ENCODE assay signal across 7 mouse cellular contexts in the genomic region with DNA sequence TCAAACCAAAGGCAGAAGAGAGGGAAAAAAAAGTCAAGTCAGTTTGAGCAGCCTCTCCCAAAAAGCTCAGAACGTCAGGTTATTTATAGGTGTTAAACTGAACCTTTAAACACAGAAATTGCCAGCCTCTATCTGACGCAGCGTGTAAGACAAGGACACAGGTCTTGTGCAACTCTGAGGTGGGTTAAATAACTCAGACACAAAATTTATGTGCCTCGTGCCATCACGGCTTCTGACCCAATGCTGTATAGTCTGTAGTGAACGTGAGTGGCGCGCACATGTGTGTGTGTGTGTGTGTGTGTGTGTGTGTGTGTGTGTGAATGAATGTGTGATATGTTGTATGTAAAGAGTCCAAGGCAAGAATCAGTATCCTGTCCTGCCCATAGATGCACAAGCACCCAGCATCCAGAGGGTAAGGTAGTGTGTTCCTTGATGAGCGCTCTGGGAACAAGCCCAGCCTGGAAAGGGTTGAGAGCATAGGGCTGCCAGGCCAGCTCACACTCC.
DNase-seq lines count a peak whose midpoint lies in the region; ATAC-seq and TF ChIP-seq lines count a peak whose summit lies in the region.

No protein-coding gene starts in this region.

- peak overlapping the region; percentile 48 for H3K4me2 ChIP-seq in lung, embryonic 14.5 days
- H3K4me2 ChIP-seq in embryonic facial prominence, embryonic 14.5 days (ENCODE audit: low read depth, low read length), result peak overlapping the region; percentile 28
- H3K4me2 ChIP-seq in hindbrain, postnatal 0 days (ENCODE audit: low read depth, low read length), result peak overlapping the region; percentile 49
- H3K4me2 ChIP-seq in neural tube, embryonic 14.5 days (ENCODE audit: low read depth, low read length), result peak overlapping the region; percentile 42; the same call in 1 of the 2 replicates

- H3K27me3 ChIP-seq in lung, embryonic 14.5 days (ENCODE audit: insufficient read depth, low read length), result 0 out of 2 replicates have a peak, but pooled peaks cover 4% of the 10 kb centered on the region
- peaks cover 15% of the 10 kb centered on the region; the same call in 1 of the 2 replicates for H3K27me3 ChIP-seq in embryonic facial prominence, embryonic 14.5 days (replicated peaks; ENCODE audit: control insufficient read depth, insufficient read depth, low read length)
- H3K27me3 ChIP-seq in hindbrain, postnatal 0 days (ENCODE audit: insufficient read depth, low read length), result no peaks in the 10 kb centered on the region
- H3K27me3 ChIP-seq in neural tube, embryonic 14.5 days (ENCODE audit: control insufficient read depth, insufficient read depth, low read length), result no peaks in the 10 kb centered on the region

- ATAC-seq in lung, embryonic 14.5 days (ENCODE audit: insufficient read depth), result peak; percentile 79
- no peak; the same call in 1 of the 2 replicates for ATAC-seq in embryonic facial prominence, embryonic 14.5 days (ENCODE audit: low read depth)
- ATAC-seq in hindbrain, postnatal 0 days, result peak; percentile 19; the same call in 1 of the 2 replicates
- ATAC-seq in neural tube, embryonic 14.5 days (ENCODE audit: low read depth), result peak; percentile 51; the same call in 1 of the 2 replicates

- no peak for TF ChIP-seq CTCF in lung, embryonic 14.5 days (IDR thresholded peaks at IDR 0.05; ENCODE audit: low read depth)
- no peak for TF ChIP-seq CTCF in hindbrain, postnatal 0 days (IDR thresholded peaks at IDR 0.05; ENCODE audit: low read depth)

- H3K4me1 ChIP-seq in lung, embryonic 14.5 days (ENCODE audit: insufficient read depth), result peaks cover 12% of the 10 kb centered on the region; the same call in 1 of the 2 replicates
- H3K4me1 ChIP-seq in embryonic facial prominence, embryonic 14.5 days (ENCODE audit: control insufficient read depth, insufficient read depth, low read length), result peaks cover 25% of the 10 kb centered on the region
- H3K4me1 ChIP-seq in hindbrain, postnatal 0 days (ENCODE audit: insufficient read depth, low read length), result peaks cover 21% of the 10 kb centered on the region
- H3K4me1 ChIP-seq in neural tube, embryonic 14.5 days (ENCODE audit: control insufficient read depth, insufficient read depth, low read length), result peaks cover 24% of the 10 kb centered on the region

- H3K27ac ChIP-seq in lung, embryonic 14.5 days (ENCODE audit: low read depth), result no peak overlapping the region
- no peak overlapping the region for H3K27ac ChIP-seq in embryonic facial prominence, embryonic 14.5 days (replicated peaks; ENCODE audit: low read depth, low read length)
- H3K27ac ChIP-seq in hindbrain, postnatal 0 days, result no peak overlapping the region
- peak overlapping the region; percentile 63 for H3K27ac ChIP-seq in neural tube, embryonic 14.5 days (ENCODE audit: low read depth, low read length)

- no peaks in the 10 kb centered on the region for H3K36me3 ChIP-seq in lung, embryonic 14.5 days (ENCODE audit: insufficient read depth)
- H3K36me3 ChIP-seq in embryonic facial prominence, embryonic 14.5 days (ENCODE audit: control insufficient read depth, insufficient read depth, low read length), result no peaks in the 10 kb centered on the region
- H3K36me3 ChIP-seq in hindbrain, postnatal 0 days (ENCODE audit: insufficient read depth, low read length), result no peaks in the 10 kb centered on the region
- H3K36me3 ChIP-seq in neural tube, embryonic 14.5 days (ENCODE audit: control insufficient read depth, insufficient read depth, low read length), result no peaks in the 10 kb centered on the region

- no peak overlapping the region for H3K9ac ChIP-seq in lung, embryonic 14.5 days
- H3K9ac ChIP-seq in embryonic facial prominence, embryonic 14.5 days (ENCODE audit: low read depth, low read length), result no peak overlapping the region
- 0 out of 2 replicates have a peak overlapping the region, but pooled peaks have one; percentile 22 for H3K9ac ChIP-seq in hindbrain, postnatal 0 days (replicated peaks; ENCODE audit: low read length)
- H3K9ac ChIP-seq in neural tube, embryonic 14.5 days (replicated peaks; ENCODE audit: low read depth, low read length), result peak overlapping the region; percentile 33; the same call in 1 of the 2 replicates

- no peak for DNase-seq in lung, embryonic 14.5 days
- DNase-seq in lung, postnatal 25 days (ENCODE audit: low spot score), result no peak
- DNase-seq in embryonic facial prominence, embryonic 14.5 days (ENCODE audit: low spot score), result no peak
- no peak for DNase-seq in hindbrain, postnatal 0 days (ENCODE audit: low spot score)
- DNase-seq in thymus, postnatal 14 days, result no peak
- no peak for DNase-seq in urinary bladder, postnatal 36 days (ENCODE audit: low spot score in 2 of 2)

- 39% methylated on average over 9 of the region's 9 CpGs for WGBS in lung, embryonic 14.5 days
- WGBS in embryonic facial prominence, embryonic 14.5 days, result 42% methylated on average over 9 of the region's 9 CpGs
- 42% methylated on average over 9 of the region's 9 CpGs for WGBS in hindbrain, postnatal 0 days
- 23% methylated on average over 9 of the region's 9 CpGs for WGBS in neural tube, embryonic 14.5 days

- H3K9me3 ChIP-seq in lung, embryonic 14.5 days (ENCODE audit: low read depth, low read length), result no peaks in the 10 kb centered on the region
- H3K9me3 ChIP-seq in embryonic facial prominence, embryonic 14.5 days (ENCODE audit: control insufficient read depth, low read length), result no peaks in the 10 kb centered on the region
- no peaks in the 10 kb centered on the region for H3K9me3 ChIP-seq in hindbrain, postnatal 0 days (ENCODE audit: low read length)
- no peaks in the 10 kb centered on the region for H3K9me3 ChIP-seq in neural tube, embryonic 14.5 days (ENCODE audit: control insufficient read depth, low read length)

- H3K4me3 ChIP-seq in lung, embryonic 14.5 days (ENCODE audit: low read depth, low read length), result no peak overlapping the region
- H3K4me3 ChIP-seq in embryonic facial prominence, embryonic 14.5 days (ENCODE audit: low read depth, low read length), result no peak overlapping the region
- peak overlapping the region; percentile 10; the same call in 1 of the 2 replicates for H3K4me3 ChIP-seq in hindbrain, postnatal 0 days (ENCODE audit: low read length)
- H3K4me3 ChIP-seq in neural tube, embryonic 14.5 days (ENCODE audit: low read depth, low read length), result no peak overlapping the region

Comparison
In these comparisons a context has a peak if more than half of its experiments do, and no peak if none do; other contexts are left out.
1. H3K9ac ChIP-seq: peak in hindbrain, postnatal 0 days (single experiment) and neural tube, embryonic 14.5 days (single experiment); none in lung, embryonic 14.5 days (single experiment) and embryonic facial prominence, embryonic 14.5 days (single experiment).
2. Peak in every context shown above with its lines, with median percentiles within 50 percentile points of each other: H3K4me2 ChIP-seq.